Mouse (Mus musculus): ENCODE results near the gene Phf21a.

DNA sequence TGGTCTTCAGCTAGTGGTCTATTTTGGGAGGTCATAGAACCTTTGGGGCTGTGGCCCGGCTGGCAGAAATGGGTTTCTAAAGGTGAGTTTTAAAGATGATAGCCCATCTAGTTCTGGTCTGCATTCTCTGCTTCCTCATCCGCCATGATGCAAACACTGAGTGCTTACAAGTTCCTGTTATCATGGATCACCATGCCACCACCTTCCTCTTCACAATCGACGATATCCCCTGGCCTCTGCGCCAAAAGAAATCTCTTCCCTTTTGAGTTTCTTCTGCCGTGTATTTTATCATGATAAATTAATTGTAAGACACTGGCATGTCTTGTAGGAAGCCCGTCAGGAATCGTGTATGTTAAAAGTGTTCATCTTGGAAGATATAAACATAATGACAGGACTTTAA, 32.4 kb downstream of the Phf21a start:
- no peak for TF ChIP-seq CTCF (conservative IDR thresholded peaks at IDR 0.05; ENCODE audit: low read length)
- no peak for TF ChIP-seq POU5F1 (IDR thresholded peaks at IDR 0.05; ENCODE audit: borderline replicate concordance, low read length)

All from E14TG2a.4 (cell line).